Mouse (Mus musculus) heart, adult 2 months (tissue): Measurements from ENCODE around the gene Cend1. TPM values are rescaled to one million over a fixed set of nuclear protein-coding genes. Genes with fewer than 3 reads are reported as not detected.

ENCODE experiments used
- DNase-seq, 2 experiments: peaks; one replicate each; pipeline ENCODE4 v3.0.0; 2021
- H3K27ac ChIP-seq: fragments of 200-600 bp; 2 replicates; pipeline ENCODE4 v1.8.1; 2022
- H3K27me3 ChIP-seq: fragments of 200-500 bp; 2 replicates; pipeline ENCODE4 v1.6.1; 2012; ENCODE audit warnings: mild to moderate bottlenecking, low read length, inconsistent platforms, mixed read lengths; ENCODE audit not compliant: control insufficient read depth, insufficient read depth
- H3K36me3 ChIP-seq: fragments of 200-500 bp; 2 replicates; pipeline ENCODE4 v1.6.1; 2012; ENCODE audit warnings: low read length, inconsistent platforms; ENCODE audit not compliant: control insufficient read depth, insufficient read depth
- H3K4me1 ChIP-seq: fragments of 200-500 bp; 2 replicates; pipeline ENCODE4 v1.6.1; 2011; ENCODE audit warnings: low read length; ENCODE audit not compliant: control insufficient read depth, insufficient read depth
- H3K4me3 ChIP-seq: fragments of 200-600 bp; 2 replicates; pipeline ENCODE4 v1.8.1; 2022
- H3K79me2 ChIP-seq: fragments of 200-500 bp; replicated peaks from 2 replicates; pipeline ENCODE4 v1.6.1; 2012; ENCODE audit warnings: mild to moderate bottlenecking, inconsistent platforms, low read length, moderate library complexity, mixed read lengths; ENCODE audit not compliant: control insufficient read depth, insufficient read depth
- H3K9ac ChIP-seq: fragments of 200-500 bp; 2 replicates; pipeline ENCODE4 v1.6.1; 2012; ENCODE audit warnings: low read depth, mild to moderate bottlenecking, control low read depth, inconsistent platforms, low read length, mixed read lengths
- CTCF ChIP-seq: fragments of 200-600 bp; IDR thresholded peaks from 2 replicates; pipeline ENCODE4 v1.8.1; 2022; ENCODE audit warnings: antibody characterized with exemption, mild to moderate bottlenecking, moderate library complexity
- EP300 ChIP-seq: fragments of 200-500 bp; IDR thresholded peaks from 2 replicates; pipeline ENCODE4 v1.6.1; 2011; ENCODE audit warnings: low read depth, low read length, control low read depth; ENCODE audit not compliant: insufficient read depth
- POLR2A ChIP-seq: fragments of 200-500 bp; IDR thresholded peaks from 2 replicates; pipeline ENCODE4 v1.6.1; 2011; ENCODE audit warnings: mild to moderate bottlenecking, low read depth, low read length, control low read depth; ENCODE audit not compliant: insufficient read depth
- WGBS: fragments of 180-500 bp; shearing (Covaris S2); methylation state at CpG from one replicate; pipeline ENCODE4 v1.1.7; 2018; 5-methylcytosine and 5-hydroxymethylcytosine counted together
- intact Hi-C: fragments of 180-260 bp; cut with DNase I; formaldehyde crosslinking; loops from one replicate; pipeline ENCODE4 v1.15.1; 2025
- polyA plus RNA-seq: library from polyadenylated mRNA; depleted of rRNA; stranded (reverse); fragments of >200 nt; gene quantifications from 2 replicates; pipeline ENCODE4 v1.2.3, GENCODE M21; 2012
- total RNA-seq, 2 experiments: library from RNA; stranded (reverse); gene quantifications; 2 replicates each; pipeline ENCODE4 v1.2.3; 2021

Cend1 gene
- total and polyA plus RNA-seq, 3 experiments = 1.0 to 1.8 (median 1.4) TPM

- no peaks in the 10 kb centered on the region for H3K27me3 ChIP-seq
- H3K79me2 ChIP-seq = no peaks in the 10 kb centered on the region
- TF ChIP-seq CTCF (no peak), POLR2A (no peak), EP300 (no peak)
- DNase-seq = no peak
- peaks cover 7% of the 10 kb centered on the region for H3K4me1 ChIP-seq
- H3K36me3 ChIP-seq = no peaks in the 10 kb centered on the region
- intact Hi-C loops = no loop called here
- H3K4me3 ChIP-seq = no peak overlapping the region
- WGBS = 92% methylated on average over 9 of the region's 9 CpGs
- H3K9ac ChIP-seq = no peak overlapping the region
- H3K27ac ChIP-seq = no peak overlapping the region
Measured at GRCm38 (mm10) chr7:141430585-141431240, 1.4 kb upstream of the Cend1 start.

GRCm38 (mm10) chr7:141429840-141430584, 721 bp upstream of the Cend1 start:
- intact Hi-C loops = no loop called here
- no peaks in the 10 kb centered on the region for H3K36me3 ChIP-seq
- WGBS = 58% methylated on average over 9 of the region's 9 CpGs
- H3K27ac ChIP-seq = no peak overlapping the region
- no peaks in the 10 kb centered on the region for H3K27me3 ChIP-seq
- H3K4me1 ChIP-seq = peaks cover 4% of the 10 kb centered on the region
- H3K79me2 ChIP-seq = no peaks in the 10 kb centered on the region
- no peak for TF ChIP-seq POLR2A
- TF ChIP-seq CTCF = no peak
- no peak for TF ChIP-seq EP300
- H3K4me3 ChIP-seq = no peak overlapping the region
- no peak for DNase-seq
- no peak overlapping the region for H3K9ac ChIP-seq

- no peak overlapping the region for H3K27ac ChIP-seq
- no peak overlapping the region for H3K9ac ChIP-seq
- H3K4me3 ChIP-seq = peak overlapping the region; percentile 16; the same call in 1 of the 2 replicates
- H3K4me1 ChIP-seq = no peaks in the 10 kb centered on the region
- WGBS = 68% methylated on average over 5 of the region's 5 CpGs
- no peaks in the 10 kb centered on the region for H3K27me3 ChIP-seq
- no peaks in the 10 kb centered on the region for H3K79me2 ChIP-seq
- intact Hi-C loops = no loop called here
- DNase-seq = no peak
- H3K36me3 ChIP-seq = no peaks in the 10 kb centered on the region
- TF ChIP-seq POLR2A (no peak), EP300 (no peak), CTCF (no peak)
Measured at GRCm38 (mm10) chr7:141428701-141429100, 590 bp downstream of the Cend1 start.

GRCm38 (mm10) chr7:141426948-141427730, 2.2 kb downstream of the Cend1 start:
- H3K79me2 ChIP-seq = no peaks in the 10 kb centered on the region
- H3K9ac ChIP-seq = no peak overlapping the region
- TF ChIP-seq CTCF (no peak), EP300 (no peak), POLR2A (no peak)
- DNase-seq = no peak
- no peaks in the 10 kb centered on the region for H3K27me3 ChIP-seq
- H3K36me3 ChIP-seq = no peaks in the 10 kb centered on the region
- intact Hi-C loops = no loop called here
- no peak overlapping the region for H3K4me3 ChIP-seq
- H3K4me1 ChIP-seq = no peaks in the 10 kb centered on the region
- WGBS = 78% methylated on average over 12 of the region's 12 CpGs
- H3K27ac ChIP-seq = no peak overlapping the region

GRCm38 (mm10) chr7:141423811-141424210, 5.5 kb downstream of the Cend1 start:
- no peaks in the 10 kb centered on the region for H3K79me2 ChIP-seq
- no peaks in the 10 kb centered on the region for H3K36me3 ChIP-seq
- TF ChIP-seq EP300 (no peak), POLR2A (no peak), CTCF (no peak)
- no peaks in the 10 kb centered on the region for H3K27me3 ChIP-seq
- H3K27ac ChIP-seq = no peak overlapping the region
- no peak for DNase-seq
- intact Hi-C loops = no loop called here
- 69% methylated on average over 4 of the region's 4 CpGs for WGBS
- H3K4me1 ChIP-seq = no peaks in the 10 kb centered on the region
- no peak overlapping the region for H3K9ac ChIP-seq
- no peak overlapping the region for H3K4me3 ChIP-seq
